Mouse (Mus musculus) hindbrain, embryonic 14.5 days (tissue): ENCODE data around the gene Il17rb. TPM values are rescaled to one million over a fixed set of nuclear protein-coding genes. Genes with fewer than 3 reads are reported as not detected.

Experiments
- ATAC-seq: fragments of 200-750 bp; cut with Nextera tagmentation; 2 replicates; pipeline ENCODE4 v1.8.0; 2017; ENCODE audit warnings: moderate number of reproducible peaks, mild to moderate bottlenecking, moderate TSS enrichment, moderate library complexity; ENCODE audit not compliant: low FRiP score
- DNase-seq: peaks from one replicate; pipeline ENCODE4 v3.0.0-alpha.2; 2015; ENCODE audit warnings: low spot score
- H3K27ac ChIP-seq: fragments of 300-500 bp; sonication (generic); 2 replicates; pipeline ENCODE4 v1.5.1; 2014; ENCODE audit warnings: mild to moderate bottlenecking, moderate library complexity
- H3K27me3 ChIP-seq: fragments of 300-500 bp; sonication (generic); 2 replicates; pipeline ENCODE4 v1.6.1; 2014; ENCODE audit warnings: mild to moderate bottlenecking, low read length, mixed read lengths; ENCODE audit not compliant: control insufficient read depth, insufficient read depth
- H3K36me3 ChIP-seq: fragments of 300-500 bp; sonication (generic); replicated peaks from 2 replicates; pipeline ENCODE4 v1.6.1; 2014; ENCODE audit not compliant: control insufficient read depth, insufficient read depth
- H3K4me1 ChIP-seq: fragments of 300-500 bp; sonication (generic); replicated peaks from 2 replicates; pipeline ENCODE4 v1.6.1; 2014; ENCODE audit warnings: antibody characterized with exemption, low read length, mixed read lengths; ENCODE audit not compliant: control insufficient read depth, insufficient read depth
- H3K4me2 ChIP-seq: fragments of 300-500 bp; sonication (generic); replicated peaks from 2 replicates; pipeline ENCODE4 v1.6.1; 2014; ENCODE audit warnings: mild to moderate bottlenecking, moderate library complexity
- H3K4me3 ChIP-seq: fragments of 300-500 bp; sonication (generic); replicated peaks from 2 replicates; pipeline ENCODE4 v1.5.1; 2014; ENCODE audit warnings: mild to moderate bottlenecking, low read length
- H3K9ac ChIP-seq: fragments of 300-500 bp; sonication (generic); 2 replicates; pipeline ENCODE4 v1.6.1; 2014
- H3K9me3 ChIP-seq: fragments of 300-500 bp; sonication (generic); 2 replicates; pipeline ENCODE4 v1.6.1; 2016; ENCODE audit warnings: low read length; ENCODE audit not compliant: control insufficient read depth
- WGBS: fragments of 180-500 bp; shearing (Covaris S2); extraction: QIAGEN DNeasy Blood & Tissue Kit; methylation state at CpG from one replicate; pipeline ENCODE4 v1.1.7; 2014; 5-methylcytosine and 5-hydroxymethylcytosine counted together
- polyA plus RNA-seq: library from polyadenylated mRNA; unstranded; fragments of >200 nt; fragmentation: Nextera tagmentation; extraction: Ambion mirVana; gene quantifications from 2 replicates; pipeline ENCODE4 v1.2.1, GENCODE M21; 2014

The Il17rb gene
- polyA plus RNA-seq, 1 experiment from 2014 or later = 2.7 TPM

GRCm38 (mm10) chr14:29997345-29997744, 11.4 kb downstream of the Il17rb start:
- Histone ChIP-seq H3K9me3 (no peaks in the 10 kb centered on the region), H3K27ac (no peak overlapping the region), H3K4me1 (no peaks in the 10 kb centered on the region), H3K9ac (no peak overlapping the region), H3K4me2 (no peak overlapping the region), H3K27me3 (no peaks in the 10 kb centered on the region), H3K36me3 (peaks cover 53% of the 10 kb centered on the region), H3K4me3 (no peak overlapping the region)
- no peak for DNase-seq
- ATAC-seq = no peak

GRCm38 (mm10) chr14:29996000-29996751, 12.5 kb downstream of the Il17rb start:
- H3K9me3 ChIP-seq = no peaks in the 10 kb centered on the region
- no peaks in the 10 kb centered on the region for H3K27me3 ChIP-seq
- H3K4me1 ChIP-seq = no peaks in the 10 kb centered on the region
- H3K9ac ChIP-seq = no peak overlapping the region
- no peak overlapping the region for H3K4me2 ChIP-seq
- 94% methylated on average over 11 of the region's 11 CpGs for WGBS
- H3K27ac ChIP-seq = no peak overlapping the region
- H3K36me3 ChIP-seq = peaks cover 65% of the 10 kb centered on the region
- no peak for ATAC-seq
- H3K4me3 ChIP-seq = no peak overlapping the region
- no peak for DNase-seq

- Histone ChIP-seq H3K36me3 (peaks cover 77% of the 10 kb centered on the region), H3K27me3 (no peaks in the 10 kb centered on the region), H3K9me3 (no peaks in the 10 kb centered on the region), H3K4me1 (no peaks in the 10 kb centered on the region), H3K27ac (no peak overlapping the region), H3K4me2 (no peak overlapping the region), H3K4me3 (no peak overlapping the region), H3K9ac (no peak overlapping the region)
- DNase-seq (no peak), ATAC-seq (no peak)
- 90% methylated on average over 4 of the region's 4 CpGs for WGBS
Measured at GRCm38 (mm10) chr14:29994976-29995375, 13.7 kb downstream of the Il17rb start.

GRCm38 (mm10) chr14:29988337-29988736, 20.4 kb downstream of the Il17rb start:
- Histone ChIP-seq H3K4me1 (no peaks in the 10 kb centered on the region), H3K27ac (no peak overlapping the region), H3K9ac (no peak overlapping the region), H3K9me3 (no peaks in the 10 kb centered on the region), H3K4me2 (no peak overlapping the region), H3K4me3 (no peak overlapping the region), H3K36me3 (peaks cover 100% of the 10 kb centered on the region), H3K27me3 (no peaks in the 10 kb centered on the region)
- DNase-seq = no peak
- 95% methylated on average over 4 of the region's 4 CpGs for WGBS
- ATAC-seq = no peak

DNA sequence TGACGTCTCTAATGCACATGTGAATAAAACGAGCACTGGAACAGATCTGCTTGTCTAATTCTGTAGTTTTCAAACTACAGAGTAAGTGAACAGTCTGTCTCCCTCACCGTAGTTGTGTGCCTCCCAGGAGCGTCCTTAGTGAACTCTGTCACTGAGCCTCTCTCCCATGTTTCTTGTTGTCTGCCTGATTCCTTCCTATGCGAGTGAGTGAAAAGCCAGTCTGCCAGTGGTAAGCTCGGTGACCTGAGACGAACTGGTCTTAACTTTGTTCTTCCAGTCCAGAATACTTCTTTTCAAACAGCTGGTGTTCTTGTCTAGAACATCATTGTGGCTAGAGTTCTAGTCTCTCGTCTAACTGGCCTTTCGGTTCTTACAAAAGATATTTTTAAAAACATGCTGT, 21.0 kb downstream of the Il17rb start:
- Histone ChIP-seq H3K4me1 (no peaks in the 10 kb centered on the region), H3K27ac (no peak overlapping the region), H3K9me3 (no peaks in the 10 kb centered on the region), H3K9ac (no peak overlapping the region), H3K4me3 (no peak overlapping the region), H3K27me3 (no peaks in the 10 kb centered on the region), H3K4me2 (no peak overlapping the region), H3K36me3 (peaks cover 100% of the 10 kb centered on the region)
- no peak for ATAC-seq
- WGBS = 95% methylated on average over 9 of the region's 9 CpGs
- DNase-seq = no peak

- ATAC-seq = no peak
- WGBS = 98% methylated on average over 6 of the region's 6 CpGs
Measured at GRCm38 (mm10) chr14:29987276-29987675, 21.4 kb downstream of the Il17rb start.

GRCm38 (mm10) chr14:29986096-29986495, 22.6 kb downstream of the Il17rb start:
- Histone ChIP-seq H3K36me3 (peaks cover 100% of the 10 kb centered on the region), H3K27me3 (no peaks in the 10 kb centered on the region), H3K9me3 (no peaks in the 10 kb centered on the region), H3K9ac (no peak overlapping the region), H3K4me2 (no peak overlapping the region), H3K27ac (no peak overlapping the region), H3K4me3 (no peak overlapping the region), H3K4me1 (no peaks in the 10 kb centered on the region)
- no peak for DNase-seq
- WGBS = 95% methylated on average over 4 of the region's 4 CpGs
- ATAC-seq = no peak

More at GRCm38 (mm10) chr14:29987276-29987675, 21.4 kb downstream of the Il17rb start:
- H3K9ac ChIP-seq = no peak overlapping the region
- H3K27me3 ChIP-seq = no peaks in the 10 kb centered on the region
- H3K9me3 ChIP-seq = no peaks in the 10 kb centered on the region
- DNase-seq = no peak
- no peaks in the 10 kb centered on the region for H3K4me1 ChIP-seq
- H3K4me3 ChIP-seq = no peak overlapping the region
- peaks cover 100% of the 10 kb centered on the region for H3K36me3 ChIP-seq
- no peak overlapping the region for H3K4me2 ChIP-seq
- H3K27ac ChIP-seq = no peak overlapping the region

DNA sequence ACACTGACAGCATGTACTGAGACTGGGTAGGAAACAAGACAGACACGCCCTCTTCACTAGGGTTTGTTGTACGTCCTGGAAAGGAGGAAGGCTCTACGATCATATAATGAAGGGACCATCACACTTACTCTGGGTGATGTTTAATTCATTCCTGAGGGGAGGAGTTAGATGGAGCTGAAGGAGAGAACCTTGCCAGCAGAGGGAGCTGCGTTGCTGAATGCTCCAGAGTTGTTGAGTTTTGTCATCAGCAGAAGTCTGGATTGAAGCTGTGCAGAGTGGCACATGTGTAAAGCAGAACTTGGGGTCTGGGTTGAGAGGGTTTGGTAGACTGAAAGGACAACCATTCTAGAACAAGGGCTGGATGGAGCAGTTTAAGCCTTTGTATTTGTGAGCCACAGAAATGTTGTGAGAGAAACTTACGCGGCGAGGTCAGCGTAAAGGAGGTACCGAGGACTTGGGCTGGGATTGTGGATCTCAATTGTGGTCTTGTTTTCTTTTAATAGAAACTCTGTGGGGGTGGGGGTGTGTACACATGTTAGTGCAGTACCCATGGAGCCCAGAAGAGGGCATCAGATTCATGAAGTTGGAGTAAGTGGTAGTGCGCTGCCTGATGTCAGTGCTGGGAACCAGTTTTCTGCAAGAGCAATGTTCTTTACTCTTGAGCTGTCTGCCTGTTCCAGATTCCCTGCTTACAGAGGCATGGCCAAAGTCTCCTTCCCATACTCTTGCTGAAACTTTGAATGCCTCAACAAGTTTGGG, 28.1 kb downstream of the Il17rb start:
- Histone ChIP-seq H3K4me2 (no peak overlapping the region), H3K4me1 (peaks cover 10% of the 10 kb centered on the region), H3K27me3 (no peaks in the 10 kb centered on the region), H3K9me3 (no peaks in the 10 kb centered on the region), H3K27ac (no peak overlapping the region), H3K9ac (no peak overlapping the region), H3K4me3 (no peak overlapping the region), H3K36me3 (peaks cover 60% of the 10 kb centered on the region)
- no peak for ATAC-seq
- no peak for DNase-seq
- 96% methylated on average over 10 of the region's 10 CpGs for WGBS

DNA sequence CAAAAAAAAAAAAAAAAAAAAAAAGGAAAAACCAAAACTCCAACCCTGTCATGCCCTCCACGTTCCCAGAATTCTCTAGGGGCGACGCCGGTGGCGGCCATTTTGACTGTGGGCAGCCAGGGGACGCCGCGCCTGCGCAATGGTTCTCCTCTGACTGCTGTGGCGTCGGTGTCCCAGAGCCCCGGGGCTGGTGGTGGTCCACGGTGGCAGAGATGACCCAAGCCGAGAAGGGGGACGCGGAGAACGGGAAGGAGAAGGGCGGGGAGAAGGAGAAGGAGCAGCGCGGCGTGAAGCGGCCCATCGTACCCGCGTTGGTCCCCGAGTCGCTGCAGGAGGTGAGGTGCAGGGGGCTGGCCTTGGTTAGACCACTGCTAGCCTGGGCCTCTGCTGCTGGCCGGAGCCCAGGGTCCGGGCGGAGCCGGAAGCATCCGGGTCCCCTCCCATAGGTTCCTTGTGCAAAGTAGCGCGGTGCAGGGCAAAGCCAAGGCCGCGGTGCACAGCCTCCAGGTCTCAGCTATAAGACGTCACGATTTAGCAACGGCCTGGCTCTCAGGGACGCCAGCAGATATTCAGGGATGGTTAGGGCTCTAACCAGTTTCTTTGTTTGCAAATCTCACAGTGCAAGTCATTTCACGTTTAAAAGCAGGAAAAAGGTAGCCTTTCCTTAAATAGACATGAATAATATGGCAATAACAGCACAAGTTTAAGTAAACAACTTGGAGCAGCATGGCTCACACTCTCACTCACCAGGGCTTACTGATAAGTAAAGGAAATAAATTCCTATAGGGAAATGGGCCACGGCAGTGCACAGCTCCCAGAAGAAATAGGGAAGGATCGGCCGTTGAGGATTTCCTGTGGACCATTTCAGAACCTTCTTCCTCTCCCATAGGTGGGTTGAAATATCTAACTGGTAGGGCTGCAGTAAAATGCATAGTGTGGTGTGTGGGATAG, 30.2 kb downstream of the Il17rb start, which contains the start of gene Actr8:
Gene Actr8, plus strand, starts transcription at position 84 of the 951 bp plus-strand sequence.
- H3K9me3 ChIP-seq = no peaks in the 10 kb centered on the region
- H3K36me3 ChIP-seq = peaks cover 59% of the 10 kb centered on the region
- no peaks in the 10 kb centered on the region for H3K27me3 ChIP-seq
- H3K27ac ChIP-seq = peak within 1 kb of the TSS; percentile 89
- H3K4me3 ChIP-seq = peak within 1 kb of the TSS; percentile 68
- peak within 1 kb of the TSS; percentile 83 for H3K9ac ChIP-seq
- H3K4me2 ChIP-seq = peak within 1 kb of the TSS; percentile 71
- ATAC-seq (peak; percentile 94), DNase-seq (peak; percentile 90)
- peaks cover 10% of the 10 kb centered on the region for H3K4me1 ChIP-seq
- WGBS = 3% methylated on average over 44 of the region's 44 CpGs
